Mouse (Mus musculus) cerebellum, postnatal 14 days (tissue): ENCODE measurements around the gene Dcun1d4.

ENCODE experiments used
- DNase-seq, 2 experiments: peaks; one replicate each; pipeline ENCODE4 v3.0.0; 2021; ENCODE audit warnings: mixed read lengths in 2 of 2

Dcun1d4 gene

GRCm38 (mm10) chr5:73598943-73599695, 118.3 kb downstream of the Dcun1d4 start:
- peak; percentile 23 to 26 for DNase-seq

GRCm38 (mm10) chr5:73599991-73600390, 119.2 kb downstream of the Dcun1d4 start:
- DNase-seq = no peak

GRCm38 (mm10) chr5:73601361-73601763, 120.6 kb downstream of the Dcun1d4 start:
- DNase-seq = peak; percentile 33 to 48

GRCm38 (mm10) chr5:73602865-73603264, 122.1 kb downstream of the Dcun1d4 start:
- no peak for DNase-seq

GRCm38 (mm10) chr5:73604542-73604941, 123.7 kb downstream of the Dcun1d4 start:
- no peak for DNase-seq

- no peak for DNase-seq
These were observed 124.2 kb downstream of the Dcun1d4 start for GRCm38 (mm10) chr5:73604964-73605363.
